Mouse (Mus musculus) kidney, postnatal 25 days (tissue): ENCODE data around the gene Rasl10b.
A peak's percentile ranks its signal among the peaks of the same experiment; 100 is the strongest.

Source experiments
- DNase-seq, 2 experiments: peaks; one replicate each; pipeline ENCODE4 v3.0.0; 2021; ENCODE audit warnings: mixed read lengths in 2 of 2

Rasl10b gene

GRCm38 (mm10) chr11:83432533-83432932, 23.6 kb downstream of the Rasl10b start:
- no peak for DNase-seq

GRCm38 (mm10) chr11:83437377-83437776, 28.4 kb downstream of the Rasl10b start, which contains the start of gene 1700020L24Rik:
1700020L24Rik (plus strand) TSS chr11:83437677.
- no peak for DNase-seq

- DNase-seq, result no peak
Measured at GRCm38 (mm10) chr11:83439426-83440060, 30.6 kb downstream of the Rasl10b start.

DNA sequence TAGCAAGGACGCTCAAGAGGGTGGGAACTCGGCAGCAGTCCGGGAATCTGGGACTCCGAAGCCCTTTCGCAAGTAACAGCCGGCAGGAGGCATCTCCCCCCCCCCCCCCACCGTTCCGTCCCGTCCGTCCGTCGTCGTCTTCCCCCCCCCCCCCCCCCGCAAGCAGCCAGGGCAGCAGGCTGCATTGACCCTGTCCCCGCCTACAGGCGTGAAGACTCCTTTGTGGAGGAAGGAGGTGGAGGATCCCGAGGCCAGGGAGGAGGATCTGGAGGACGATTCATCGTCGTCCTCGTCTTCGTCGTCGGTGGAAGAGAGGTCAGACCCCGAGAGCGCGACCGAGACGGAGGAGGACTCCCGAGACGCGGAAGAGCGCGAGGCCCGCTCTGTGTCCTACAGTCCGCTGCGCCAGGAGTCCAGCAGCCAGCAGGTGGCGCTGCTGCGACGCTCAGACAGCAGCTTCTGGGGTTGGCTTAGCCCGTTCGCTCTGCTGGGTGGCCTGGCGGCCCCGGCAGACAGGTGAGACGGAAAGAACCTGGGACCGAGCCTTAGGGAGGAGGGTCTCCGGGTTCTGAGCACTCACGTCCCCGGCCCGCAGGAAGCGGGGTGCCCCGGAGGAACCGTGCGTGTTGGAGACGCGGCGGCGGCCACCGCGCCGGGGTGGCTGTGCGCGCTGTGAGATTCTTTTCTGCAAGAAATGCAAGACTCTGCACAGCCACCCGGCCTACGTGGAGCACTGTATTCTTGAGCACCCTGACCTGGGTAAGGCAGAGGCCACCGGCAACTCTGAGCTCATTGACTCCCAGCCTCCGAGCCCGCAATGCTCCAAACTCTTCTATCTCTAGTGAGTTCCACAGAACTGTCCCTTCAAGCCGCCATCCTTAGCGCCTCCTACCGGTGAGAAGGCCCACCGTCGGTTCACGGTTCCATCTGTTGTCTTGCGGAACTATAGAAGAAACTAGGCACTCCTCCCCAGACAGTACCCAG, 31.4 kb downstream of the Rasl10b start:
- DNase-seq, result peak; percentile 89 to 91

DNA sequence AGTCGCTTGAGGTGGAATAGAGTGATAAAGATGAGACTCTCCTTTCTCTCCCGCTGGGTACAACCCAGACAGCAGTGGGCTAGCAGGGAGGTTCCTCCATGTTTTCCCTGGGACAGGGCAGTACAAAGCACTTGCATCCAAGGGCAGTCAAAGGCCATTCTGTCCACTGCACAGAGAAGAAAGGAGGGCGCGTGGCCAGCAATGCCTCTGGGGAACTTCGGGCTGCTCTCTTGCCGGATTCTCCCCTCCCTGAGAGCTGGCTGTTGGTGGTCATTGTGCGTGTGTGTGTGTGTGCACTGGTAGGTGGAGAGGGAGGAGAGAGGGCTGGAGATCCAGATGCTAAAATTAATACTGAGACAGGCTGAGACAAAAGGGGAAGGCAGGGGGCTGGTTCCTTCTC, 32.3 kb downstream of the Rasl10b start:
- peak; percentile 40 to 68 for DNase-seq

DNA sequence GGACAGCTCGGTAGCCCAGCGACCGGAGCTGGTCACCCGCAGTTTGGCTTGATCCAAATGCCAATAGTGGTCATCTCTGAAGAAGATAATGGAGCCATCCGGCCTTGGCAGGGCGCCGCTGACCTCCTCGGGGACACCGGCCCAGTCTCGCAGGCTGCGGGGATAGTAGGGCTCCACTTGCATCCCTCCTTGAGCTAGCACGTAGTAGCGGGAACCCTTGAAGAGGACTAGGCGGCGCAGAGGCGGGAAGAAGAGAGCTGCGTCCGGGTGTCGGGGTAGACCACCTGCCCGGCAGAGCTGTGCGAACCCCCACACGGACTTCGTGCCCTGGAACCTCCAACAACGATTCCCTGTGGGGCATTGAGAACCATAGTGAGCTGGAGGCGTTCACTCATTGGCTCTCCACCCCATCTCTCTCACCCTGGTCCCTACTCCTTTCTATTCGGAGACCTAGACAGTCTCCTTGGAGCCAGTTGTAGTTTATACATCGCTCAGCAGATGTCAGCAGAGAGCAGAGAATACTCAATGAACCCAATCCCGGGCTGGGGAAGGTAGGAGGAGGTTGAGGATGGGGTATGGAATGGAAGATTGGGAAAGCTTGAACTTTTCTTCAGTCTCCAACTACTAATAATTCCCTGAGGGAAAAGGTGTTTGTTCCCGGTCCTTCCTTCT, 33.8 kb downstream of the Rasl10b start:
- DNase-seq, result peak; percentile 69 to 88

DNA sequence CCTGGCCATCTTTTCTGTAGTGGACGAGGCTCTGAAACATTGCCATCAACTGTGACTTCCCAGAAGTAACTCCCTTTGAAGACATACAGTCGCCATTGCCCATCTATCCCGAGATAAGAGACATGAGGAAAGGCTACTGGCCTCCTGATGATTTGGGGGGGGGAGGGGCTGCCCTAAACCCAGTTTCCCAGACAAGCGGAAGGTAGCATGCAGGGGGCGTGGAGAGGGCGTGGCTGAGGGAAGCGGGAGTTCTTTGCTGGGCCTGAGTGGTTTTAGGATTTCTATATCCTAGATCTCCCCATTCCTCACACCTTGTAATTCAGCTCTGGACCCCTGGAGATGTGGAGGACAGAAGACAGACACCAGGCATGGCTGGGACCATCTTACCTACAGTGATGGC, 34.9 kb downstream of the Rasl10b start:
- no peak for DNase-seq

GRCm38 (mm10) chr11:83445001-83445400, 36.1 kb downstream of the Rasl10b start:
- no peak for DNase-seq

- no peak for DNase-seq
Measured at GRCm38 (mm10) chr11:83447612-83448011, 38.7 kb downstream of the Rasl10b start.

- peak; percentile 61 to 75 for DNase-seq
Measured at GRCm38 (mm10) chr11:83448021-83448926, 39.3 kb downstream of the Rasl10b start.

GRCm38 (mm10) chr11:83448927-83449236, 39.9 kb downstream of the Rasl10b start:
- DNase-seq, result peak; percentile 68 to 71

DNA sequence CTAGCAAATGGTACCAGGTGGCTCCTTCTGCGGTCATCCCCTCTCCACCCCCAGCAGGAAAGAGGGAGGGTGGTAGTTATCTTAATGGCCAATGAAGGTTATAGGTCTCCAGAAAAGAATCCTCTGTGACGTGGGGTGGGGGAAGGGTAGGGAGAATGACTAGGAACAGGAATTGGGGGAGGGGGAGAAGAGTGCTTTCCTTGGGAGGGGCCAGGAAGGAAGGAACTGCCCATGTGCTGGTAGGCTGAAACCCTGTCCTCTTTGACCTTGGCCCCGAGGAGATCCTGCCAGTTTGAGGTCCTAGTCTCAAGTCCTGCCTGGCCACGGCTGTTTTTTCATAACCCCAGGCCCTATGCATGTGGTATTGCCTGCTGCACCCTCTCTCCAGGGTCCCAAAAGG, 40.4 kb downstream of the Rasl10b start:
- peak in 1 of 2 experiments; percentile 32 for DNase-seq

GRCm38 (mm10) chr11:83450550-83450949, 41.6 kb downstream of the Rasl10b start:
- no peak for DNase-seq

- peak in 1 of 2 experiments; percentile 24 for DNase-seq
Measured at GRCm38 (mm10) chr11:83451281-83451680, 42.3 kb downstream of the Rasl10b start.

DNA sequence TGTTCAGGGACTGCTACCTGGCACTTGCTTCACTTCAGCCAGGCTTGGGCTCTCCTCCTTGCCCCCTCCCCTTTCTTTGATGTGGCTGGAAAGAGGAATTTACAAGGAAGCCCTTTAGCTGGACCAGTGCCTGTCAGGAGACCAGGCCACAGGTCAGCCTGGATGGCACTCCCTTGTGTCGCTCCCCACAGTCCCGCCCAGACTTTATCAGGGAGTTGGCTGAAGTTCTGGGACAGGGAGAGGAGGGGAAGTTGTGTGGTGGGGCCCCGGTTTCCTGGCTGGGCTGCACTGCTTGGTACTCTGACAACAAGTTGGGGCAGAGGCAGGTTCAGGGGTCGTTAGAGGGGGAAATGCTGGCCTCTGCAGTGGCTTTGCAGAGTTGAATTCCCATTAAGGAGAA, 45.6 kb downstream of the Rasl10b start:
- peak; percentile 51 to 75 for DNase-seq

DNA sequence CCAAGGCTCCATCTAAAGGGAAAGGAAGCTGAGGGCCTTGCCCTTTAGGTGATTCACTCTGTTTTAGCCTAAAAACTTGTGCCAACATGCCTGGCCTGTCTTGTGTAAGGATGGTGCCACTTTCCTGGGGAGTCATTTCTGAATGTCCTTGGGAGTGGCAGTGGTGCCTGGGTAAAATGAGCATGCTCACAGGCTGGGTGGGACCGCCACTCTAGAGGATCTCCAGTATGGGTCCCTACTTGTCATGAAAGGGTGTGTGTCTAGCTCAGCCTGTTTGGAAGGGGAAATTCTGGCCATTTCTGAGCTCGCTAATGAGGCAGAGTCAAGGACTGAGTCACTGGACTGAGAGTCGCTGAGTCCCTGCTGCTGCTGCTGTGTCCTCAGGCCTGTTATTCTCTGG, 46.7 kb downstream of the Rasl10b start:
- DNase-seq, result no peak

- no peak for DNase-seq
Measured at GRCm38 (mm10) chr11:83457257-83457656, 48.3 kb downstream of the Rasl10b start.

DNA sequence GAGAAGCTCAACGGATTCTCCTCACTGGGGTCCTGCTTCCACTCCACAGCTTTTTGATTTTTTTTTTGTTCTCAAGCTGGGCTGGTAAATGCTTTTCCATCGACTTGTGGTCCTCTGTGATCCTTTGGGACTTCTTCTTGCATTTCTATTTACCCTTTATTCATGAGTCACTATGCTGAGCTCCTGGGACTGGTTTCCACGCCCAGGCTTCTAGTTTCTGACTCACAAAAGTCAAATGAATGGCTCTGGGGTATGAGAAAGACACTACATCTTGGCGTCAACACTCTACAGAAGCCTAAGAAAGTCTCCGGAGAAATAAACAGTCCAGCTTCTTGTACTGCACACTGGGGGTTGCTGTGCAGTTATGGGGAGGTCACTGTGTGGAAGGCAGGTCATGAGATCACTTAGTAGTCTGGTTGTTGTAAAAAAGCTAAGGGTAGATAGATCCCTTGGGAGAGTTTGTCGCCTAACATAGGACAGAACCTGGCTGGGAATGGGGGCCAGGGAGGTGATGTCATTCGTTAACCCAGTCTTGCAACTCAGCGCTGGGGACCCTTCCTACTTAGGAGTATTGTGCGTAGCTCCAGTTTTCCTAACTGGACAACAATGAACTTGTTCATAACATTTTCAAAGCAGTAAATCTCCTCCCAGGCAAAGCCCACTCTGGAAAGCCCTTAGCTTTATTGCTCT, 49.1 kb downstream of the Rasl10b start:
- DNase-seq, result no peak

GRCm38 (mm10) chr11:83461462-83462027, 52.6 kb downstream of the Rasl10b start:
- no peak for DNase-seq

- DNase-seq, result peak; percentile 77 to 85
Measured at GRCm38 (mm10) chr11:83462711-83463244, 53.8 kb downstream of the Rasl10b start, which contains the start of gene Mmp28. Mmp28 (minus strand) TSS chr11:83463071.

- DNase-seq, result peak; percentile 56 to 79
Measured at GRCm38 (mm10) chr11:83465976-83466375, 57.0 kb downstream of the Rasl10b start.
